Mouse (Mus musculus): Measurements from ENCODE around the gene Tsc2.

Tsc2 gene

DNA sequence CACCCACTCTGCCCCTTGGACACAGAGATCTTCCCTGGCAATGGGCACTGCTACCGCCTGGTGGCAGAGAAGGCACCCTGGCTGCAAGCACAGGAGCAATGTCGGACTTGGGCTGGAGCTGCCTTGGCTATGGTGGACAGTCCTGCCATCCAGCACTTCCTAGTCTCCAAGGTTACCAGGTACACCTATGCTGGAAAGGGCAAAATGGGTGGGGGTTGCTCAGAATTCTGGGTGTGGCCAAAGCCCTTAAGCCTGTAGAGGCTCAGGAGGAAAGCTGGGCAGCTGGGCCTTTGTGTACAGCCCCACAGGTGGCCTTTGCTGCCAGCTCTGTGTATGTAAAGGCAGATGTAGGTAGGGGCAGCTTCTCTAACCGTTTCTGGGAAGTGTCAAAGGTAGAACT, 66.6 kb downstream of the Tsc2 start:
- DNase-seq = no peak

DNA sequence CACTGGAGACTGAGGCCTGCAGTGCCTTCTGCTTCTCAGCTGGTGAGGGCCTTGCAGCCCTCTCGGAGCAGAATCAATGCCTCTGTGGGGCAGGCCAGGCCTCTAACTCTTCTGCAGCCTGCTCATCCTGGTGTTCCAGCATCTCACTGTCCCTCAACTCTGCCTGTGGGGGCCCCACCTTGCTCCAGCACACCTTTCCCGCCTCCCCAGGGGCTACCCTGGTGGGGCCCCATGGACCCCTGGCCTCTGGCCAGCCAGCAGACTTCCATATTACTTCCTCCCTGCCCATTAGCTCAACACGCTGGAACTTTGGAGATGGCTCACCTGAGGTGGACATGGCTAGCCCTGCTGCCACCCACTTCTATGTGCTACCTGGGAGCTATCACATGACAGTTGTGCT, 67.3 kb downstream of the Tsc2 start:
- no peak for DNase-seq

DNA sequence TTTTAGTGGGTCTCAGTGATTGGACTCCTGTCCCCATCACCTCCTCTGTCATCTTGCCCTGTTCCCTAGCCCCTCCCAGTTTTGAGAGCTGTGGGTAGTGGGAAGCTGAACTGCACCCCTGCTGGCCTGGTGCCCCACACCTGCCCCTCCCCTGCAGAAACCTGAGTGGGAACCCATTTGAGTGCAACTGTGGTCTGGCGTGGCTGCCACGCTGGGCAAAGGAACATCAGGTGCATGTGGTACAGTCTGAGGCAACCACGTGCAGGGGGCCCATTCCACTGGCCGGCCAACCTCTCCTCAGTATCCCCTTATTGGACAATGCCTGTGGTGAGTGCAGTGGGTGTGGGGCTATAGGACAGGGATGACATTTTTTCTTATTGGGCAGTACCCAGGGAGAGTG, 68.0 kb downstream of the Tsc2 start:
- no peak for DNase-seq

DNA sequence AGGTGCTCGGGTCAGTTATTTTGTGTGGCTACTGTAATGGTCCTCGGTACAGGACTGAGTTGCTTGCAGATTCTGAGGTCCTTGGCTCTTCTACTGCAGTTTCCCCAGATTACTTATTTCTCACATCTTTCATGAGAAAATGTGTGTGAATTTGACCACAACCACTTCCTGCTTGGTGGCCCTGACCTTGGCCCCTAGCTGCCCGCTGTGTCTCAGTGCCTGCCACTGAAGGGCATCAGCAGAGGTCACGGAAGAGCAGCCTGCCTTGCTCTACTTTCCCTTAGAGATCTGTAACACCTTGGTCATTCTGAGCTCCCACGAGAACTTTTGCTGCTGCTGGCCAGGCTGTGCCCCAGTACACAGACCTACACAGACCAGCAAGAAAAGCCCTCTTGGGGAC, 68.8 kb downstream of the Tsc2 start:
- no peak for DNase-seq

- no peak for DNase-seq
Measured at GRCm38 (mm10) chr17:24561592-24561991, 70.8 kb downstream of the Tsc2 start.

- DNase-seq = no peak
Measured at GRCm38 (mm10) chr17:24560301-24561028, 72.0 kb downstream of the Tsc2 start.

DNA sequence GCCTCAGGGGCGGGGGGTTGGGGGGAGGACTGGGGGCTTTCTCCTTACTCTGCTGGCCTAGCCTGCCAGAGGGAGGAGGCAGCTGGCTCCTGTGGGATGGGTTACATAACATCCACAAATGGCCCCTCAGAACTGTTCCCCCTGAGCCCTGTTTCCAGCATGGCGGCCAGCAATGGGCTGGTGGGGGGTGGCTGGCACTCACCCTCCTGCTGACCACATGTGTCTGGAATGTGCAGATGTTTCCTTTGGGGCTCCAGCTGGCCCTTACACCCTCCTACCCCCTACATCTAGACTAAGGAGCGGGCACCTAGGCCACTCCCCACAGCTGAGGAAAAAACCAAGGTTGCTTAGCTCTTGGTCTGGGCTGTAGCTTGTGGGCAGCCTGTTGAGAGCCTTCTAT, 73.3 kb downstream of the Tsc2 start:
- no peak for DNase-seq

DNA sequence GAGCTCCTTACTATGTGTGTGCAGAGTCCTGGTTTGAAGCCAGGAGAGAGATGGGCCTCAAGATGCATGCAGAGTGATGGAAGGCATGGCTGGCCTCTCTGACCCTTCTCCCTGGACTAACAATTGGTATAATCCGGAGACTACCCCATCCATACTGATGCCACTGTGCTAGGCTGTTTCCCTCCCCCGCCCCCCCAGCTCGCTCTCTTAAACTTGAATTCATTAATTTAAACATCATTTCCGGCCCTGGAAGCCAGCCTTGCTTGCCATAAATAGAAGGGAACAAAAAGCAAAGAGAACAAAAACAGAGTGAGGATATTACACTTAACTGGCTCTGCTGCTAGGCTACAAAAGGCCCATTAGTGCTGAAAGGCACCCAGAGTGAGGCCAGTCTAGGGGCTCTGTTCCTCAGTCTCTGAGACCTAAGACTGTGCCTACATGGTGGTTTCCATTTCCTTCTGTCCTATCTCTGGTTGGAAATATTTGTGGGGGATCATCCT, 73.8 kb downstream of the Tsc2 start:
- DNase-seq = no peak

DNA sequence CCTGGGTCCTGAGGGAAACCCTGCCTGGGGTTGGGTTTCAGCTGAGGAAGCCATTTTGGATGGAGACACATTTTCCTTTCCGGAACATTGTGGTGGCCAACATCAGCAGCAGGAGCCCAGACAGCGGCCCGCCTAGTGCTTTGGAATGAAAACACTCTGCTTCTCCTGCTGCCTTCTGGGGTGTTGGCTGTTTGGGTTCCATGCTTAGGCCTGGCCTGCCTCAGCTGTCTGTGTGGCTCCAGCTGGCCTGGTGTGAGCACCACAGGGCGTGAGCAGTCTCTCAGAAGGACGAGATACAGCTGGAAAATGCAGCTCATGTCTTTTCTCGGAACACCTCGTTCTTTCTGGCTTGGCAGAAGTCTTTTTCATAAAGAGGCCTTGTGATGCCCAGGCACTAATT, 75.3 kb downstream of the Tsc2 start:
- no peak for DNase-seq

DNA sequence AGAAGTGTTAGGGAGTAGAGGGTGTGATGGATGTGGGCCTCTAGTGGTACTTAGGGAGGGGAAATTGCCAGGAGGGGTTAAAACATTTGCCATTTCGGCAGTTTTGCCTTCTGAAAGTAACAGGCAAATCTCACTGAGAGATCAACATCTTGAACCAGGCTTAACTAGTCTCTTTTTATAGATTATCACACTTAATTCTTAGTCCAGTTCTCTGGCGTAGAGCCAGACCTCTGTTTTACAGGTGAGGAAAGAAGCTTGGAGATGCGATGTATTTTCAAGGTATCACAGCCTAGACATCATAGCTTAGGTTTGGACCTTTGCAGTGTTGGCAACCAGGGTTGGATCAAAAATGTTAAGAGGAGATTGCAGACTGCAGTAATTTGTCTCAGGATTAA, 81.4 kb downstream of the Tsc2 start:
- no peak for DNase-seq

- peak; percentile 70 for DNase-seq
Measured at GRCm38 (mm10) chr17:24550416-24551049, 81.9 kb downstream of the Tsc2 start.

GRCm38 (mm10) chr17:24549618-24550415, 82.6 kb downstream of the Tsc2 start, which contains the start of gene Pkd1:
TSS of gene Pkd1 (plus strand) at chr17:24549834.
- peak; percentile 99 for DNase-seq

DNA sequence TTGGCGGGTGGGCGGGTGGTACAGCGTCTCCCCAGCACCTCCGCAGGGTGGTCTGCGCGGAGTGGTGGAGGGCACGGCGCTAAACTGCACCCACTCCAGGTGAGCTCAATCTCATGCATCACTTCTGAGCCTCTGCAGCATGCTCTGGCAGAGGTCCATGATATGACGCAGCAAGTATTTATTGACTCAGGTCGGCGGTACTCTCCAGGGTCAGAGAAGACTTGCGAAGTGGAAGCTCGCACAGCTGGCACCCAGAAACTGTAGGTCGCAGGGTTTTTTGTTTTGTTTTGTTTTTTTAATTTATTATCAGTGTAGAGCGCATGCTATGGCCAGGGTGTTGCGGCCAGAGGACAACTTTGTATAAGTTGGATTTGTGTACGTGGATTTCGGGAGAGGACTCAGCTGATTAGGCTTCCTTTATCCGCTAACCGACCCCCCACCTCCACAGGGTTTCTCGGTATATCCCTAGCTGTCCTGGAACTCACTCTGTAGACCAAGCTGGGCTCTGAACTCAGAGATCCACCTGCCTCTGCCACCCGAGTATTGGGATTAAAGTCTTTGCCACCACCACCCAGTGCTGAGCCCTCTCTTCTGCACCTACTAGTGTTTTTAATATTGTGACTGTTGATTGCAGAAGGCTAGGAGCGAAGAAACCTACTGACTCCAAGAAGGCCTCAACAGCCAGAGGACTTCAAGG, 83.4 kb downstream of the Tsc2 start:
- DNase-seq = peak; percentile 51

DNA sequence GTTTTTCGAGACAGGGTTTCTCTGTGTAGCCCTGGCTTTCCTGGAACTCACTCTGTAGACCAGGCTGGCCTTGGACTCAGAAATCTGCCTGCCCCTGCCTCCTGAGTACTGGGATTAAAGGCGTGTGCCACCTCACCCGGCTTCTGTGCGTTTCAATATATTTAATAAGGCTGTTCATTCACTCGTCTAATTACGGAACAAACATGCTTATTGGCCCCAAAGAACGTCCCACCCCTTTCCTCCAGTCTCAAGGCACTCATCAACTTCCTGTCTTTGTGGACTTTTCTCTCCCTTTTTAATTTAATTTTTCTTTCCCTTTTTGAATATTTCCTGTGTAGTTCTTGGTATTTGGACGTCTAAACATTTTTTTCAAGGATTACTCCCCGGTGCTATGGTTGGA, 84.0 kb downstream of the Tsc2 start:
- peak; percentile 51 for DNase-seq

DNA sequence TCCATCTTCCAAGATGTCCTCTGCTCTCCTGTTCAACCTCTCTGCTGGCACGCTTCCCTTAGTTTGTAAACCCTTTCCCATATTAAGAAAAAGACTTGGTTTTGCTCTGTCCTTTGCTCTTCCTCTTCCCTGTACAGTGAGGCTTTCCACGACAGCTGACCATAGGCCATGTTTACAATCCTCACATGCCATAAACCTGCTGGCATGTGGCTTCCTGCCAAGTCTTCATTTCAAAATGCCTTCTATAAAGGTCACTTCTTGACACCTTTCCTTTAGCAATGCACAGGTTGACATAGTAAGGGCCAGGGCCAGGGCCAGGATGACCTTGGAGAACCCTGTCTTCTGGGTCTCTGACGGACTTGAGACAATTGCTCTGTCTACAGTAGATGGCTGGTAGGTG, 86.2 kb downstream of the Tsc2 start:
- no peak for DNase-seq
